Mouse (Mus musculus): Measurements from ENCODE around the gene Egln1. TPM values are rescaled to one million over a fixed set of nuclear protein-coding genes. Genes with fewer than 3 reads are reported as not detected.

Gene Egln1
- total RNA-seq, 2 experiments from 2014 or later, result 70.1 to 76.6 TPM

DNA sequence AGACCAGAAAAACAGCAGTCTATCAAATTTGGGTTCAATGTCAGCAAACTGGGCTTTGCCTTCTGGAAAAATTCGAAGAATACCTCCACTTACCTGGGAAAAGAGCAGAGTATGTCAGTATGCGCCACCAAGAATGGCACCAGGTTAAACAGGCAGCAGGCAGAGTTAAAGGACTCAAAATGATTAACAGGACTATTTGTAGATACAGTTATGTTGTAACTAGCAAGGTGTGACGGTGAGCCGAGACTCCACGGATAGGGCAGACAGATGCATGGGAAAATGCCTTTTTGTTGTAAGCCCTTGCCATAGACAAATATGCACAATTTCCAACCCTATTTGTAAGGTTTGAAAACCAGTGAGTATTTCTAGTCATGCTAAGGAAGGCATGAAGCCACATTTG is 35.1 kb downstream of the Egln1 start:
- intact Hi-C loops (cut with DNase I; ENCODE audit: low total_unique reads), result loop anchor here (5.0 kb wide), 1 partner anchor 33 kb away; the partner anchor contains the start of gene Egln1
- DNase-seq, result no peak

DNA sequence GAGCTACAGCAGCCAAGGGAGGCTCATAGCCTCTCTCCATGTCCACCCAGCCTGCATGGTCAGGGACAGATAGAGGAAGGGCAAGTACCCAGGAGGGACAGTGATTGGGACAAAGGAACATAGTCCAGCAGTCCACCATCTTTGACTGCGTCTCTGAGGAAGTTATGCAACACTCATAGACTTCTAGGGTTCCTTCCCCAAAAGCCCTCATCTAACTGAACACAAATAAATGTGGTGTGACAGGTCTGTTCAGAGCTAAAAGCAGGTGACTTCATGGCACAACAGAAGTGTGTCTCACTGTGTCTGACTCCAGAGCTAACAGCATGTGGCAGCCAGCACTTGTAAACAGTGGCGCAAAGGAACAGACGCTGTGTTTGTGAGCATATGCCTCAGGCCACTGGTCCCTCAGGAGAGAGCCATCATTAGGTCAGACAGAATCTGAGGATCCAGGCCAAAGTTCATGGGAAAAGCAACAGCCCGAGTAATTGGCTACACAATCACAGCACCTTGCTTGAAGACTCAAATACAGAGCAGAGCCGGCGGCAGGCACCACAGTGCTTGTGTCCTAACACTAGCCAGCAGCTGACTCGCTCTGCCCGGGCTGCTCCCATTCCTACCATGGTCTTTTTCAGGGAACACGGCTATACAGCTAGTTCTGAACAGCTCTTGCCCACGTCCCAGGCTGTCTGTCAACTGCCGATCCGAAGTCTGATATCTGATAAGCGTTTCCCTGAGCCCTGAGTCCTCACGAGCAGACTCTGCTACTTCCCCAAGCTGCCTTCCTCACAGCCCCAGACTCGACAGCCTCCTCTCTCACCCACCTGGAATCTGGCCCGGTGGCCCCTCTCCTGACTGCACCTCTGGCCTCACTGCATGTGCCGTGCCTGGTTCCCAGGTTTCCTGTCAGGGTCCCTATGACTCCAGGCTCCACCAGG is 36.9 kb downstream of the Egln1 start:
- DNase-seq, result no peak
- intact Hi-C loops (cut with DNase I; ENCODE audit: low total_unique reads), result loop anchor here (5.0 kb wide), 1 partner anchor 35 kb away; the partner anchor contains the start of gene Egln1

DNA sequence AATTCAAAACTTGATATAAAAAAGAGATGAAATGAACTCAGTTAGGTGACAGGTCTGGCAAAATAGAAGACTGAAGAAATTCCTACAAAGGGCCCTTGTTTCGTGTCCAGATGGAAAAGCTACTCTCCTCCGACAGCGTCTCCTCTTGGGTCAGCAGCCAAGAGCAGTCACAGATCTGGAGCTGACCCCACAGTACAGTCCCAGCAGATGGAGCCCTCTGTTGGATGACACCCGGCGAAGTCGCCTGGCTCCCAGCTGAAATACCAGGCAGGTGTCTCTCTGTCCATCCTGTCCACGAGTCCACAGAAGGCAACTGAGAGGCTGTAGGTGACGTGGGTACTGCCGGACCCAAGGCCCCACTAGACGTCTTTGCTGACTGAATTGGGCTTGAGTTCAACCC is 38.8 kb downstream of the Egln1 start:
- DNase-seq, result no peak
- intact Hi-C loops (cut with DNase I; ENCODE audit: low total_unique reads), result loop anchor here (5.0 kb wide), 1 partner anchor 37 kb away; the partner anchor contains the start of gene Egln1

DNA sequence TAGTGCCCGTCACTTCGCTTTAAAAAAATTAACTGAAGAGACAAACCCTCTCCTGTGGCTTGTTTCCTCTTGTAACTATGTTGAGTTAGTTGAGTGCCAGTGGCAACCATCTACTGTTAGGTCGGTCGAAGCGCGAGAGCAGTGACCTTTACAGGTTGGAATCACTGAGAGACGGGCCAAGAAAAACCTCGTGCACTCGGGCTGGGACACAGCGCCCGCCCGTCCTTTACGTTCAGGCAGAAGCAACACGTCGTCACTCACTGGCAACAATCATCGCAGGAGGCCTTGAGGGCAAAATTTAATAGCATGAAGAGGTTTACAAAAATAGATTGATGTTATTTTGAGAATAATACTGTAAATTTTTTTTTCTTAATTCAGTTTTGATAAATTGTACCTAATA is 39.2 kb downstream of the Egln1 start:
- no peak for DNase-seq

DNA sequence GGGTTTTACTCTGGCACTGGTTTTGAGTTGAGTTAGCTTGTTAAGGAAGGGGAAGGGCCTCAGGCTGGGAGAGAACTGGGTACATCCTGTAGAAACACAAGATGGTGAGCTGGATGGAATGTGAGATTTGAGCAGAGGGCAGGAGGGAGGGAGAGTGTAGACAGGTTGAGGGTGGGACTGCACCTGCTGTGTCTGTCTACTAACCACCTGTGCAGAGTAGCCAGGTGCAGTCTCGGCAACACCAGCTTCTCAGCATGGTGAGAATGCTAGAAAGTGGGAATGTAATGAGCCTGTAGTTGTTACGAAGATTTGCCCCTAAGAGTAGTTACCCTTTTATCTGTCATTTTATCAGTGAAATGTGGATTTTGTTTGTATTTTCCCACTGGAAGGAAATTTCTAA is 43.6 kb downstream of the Egln1 start:
- intact Hi-C loops (cut with DNase I; ENCODE audit: low total_unique reads), result no loop called here
- DNase-seq, result no peak

More for the DNA sequence above, 39.2 kb downstream of the Egln1 start:
- intact Hi-C loops (cut with DNase I; ENCODE audit: low total_unique reads), result loop anchor here (5.0 kb wide), 1 partner anchor 37 kb away; the partner anchor contains the start of gene Egln1

DNA sequence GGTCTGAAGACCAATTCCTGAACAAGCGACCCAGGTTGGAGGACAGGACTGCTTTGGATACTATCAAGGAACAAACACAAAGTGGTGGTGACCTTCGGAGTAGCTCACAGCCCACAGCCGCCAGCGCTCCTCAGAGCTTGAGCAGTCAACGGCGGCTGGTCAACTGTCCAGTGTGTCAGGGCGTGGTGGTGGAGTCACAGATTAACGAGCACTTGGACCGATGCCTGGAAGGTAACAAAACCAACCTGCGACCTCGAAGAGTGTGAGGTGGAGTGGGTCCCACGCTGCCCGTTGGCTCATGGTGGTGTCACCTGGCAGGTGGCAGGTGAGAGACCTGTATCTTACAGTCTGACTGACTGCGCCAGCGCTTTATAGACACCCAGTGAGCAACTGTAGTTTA is 45.9 kb downstream of the Egln1 start:
- no peak for DNase-seq
- intact Hi-C loops (cut with DNase I; ENCODE audit: low total_unique reads), result no loop called here

DNA sequence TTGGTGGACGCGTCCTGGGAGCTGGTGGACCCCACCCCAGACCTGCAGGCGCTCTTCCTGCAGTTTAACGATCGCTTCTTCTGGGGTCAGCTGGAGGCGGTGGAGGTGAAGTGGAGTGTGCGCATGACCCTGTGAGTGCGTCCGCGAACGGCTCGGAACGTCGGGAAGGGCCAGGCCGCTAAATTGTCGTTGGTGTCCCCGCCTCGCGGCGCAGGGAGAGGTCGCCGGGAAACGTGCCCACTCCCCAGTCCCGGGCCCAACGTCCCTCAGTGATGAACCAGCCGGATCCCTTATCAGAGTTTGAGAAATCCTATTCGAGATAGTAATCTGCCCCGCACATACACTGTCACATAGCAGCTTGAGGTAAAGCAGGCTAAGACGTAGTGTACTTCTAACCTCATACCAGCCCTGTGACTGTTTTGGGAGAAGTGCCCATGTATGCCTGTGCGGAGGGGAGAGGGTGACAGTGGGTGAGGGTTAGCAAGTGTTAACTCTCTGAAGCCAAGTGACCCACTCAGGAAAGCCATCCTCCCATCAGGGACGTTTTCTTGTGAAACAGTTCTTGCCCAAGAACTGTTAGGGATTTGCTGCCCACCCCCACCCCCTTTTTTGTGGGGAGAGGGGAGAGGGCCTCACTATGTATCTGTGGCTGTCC is 50.7 kb downstream of the Egln1 start:
- no peak for DNase-seq
- intact Hi-C loops (cut with DNase I; ENCODE audit: low total_unique reads), result loop anchor here (10.0 kb wide), 1 partner anchor 46 kb away; the partner anchor contains the start of gene Egln1

DNA sequence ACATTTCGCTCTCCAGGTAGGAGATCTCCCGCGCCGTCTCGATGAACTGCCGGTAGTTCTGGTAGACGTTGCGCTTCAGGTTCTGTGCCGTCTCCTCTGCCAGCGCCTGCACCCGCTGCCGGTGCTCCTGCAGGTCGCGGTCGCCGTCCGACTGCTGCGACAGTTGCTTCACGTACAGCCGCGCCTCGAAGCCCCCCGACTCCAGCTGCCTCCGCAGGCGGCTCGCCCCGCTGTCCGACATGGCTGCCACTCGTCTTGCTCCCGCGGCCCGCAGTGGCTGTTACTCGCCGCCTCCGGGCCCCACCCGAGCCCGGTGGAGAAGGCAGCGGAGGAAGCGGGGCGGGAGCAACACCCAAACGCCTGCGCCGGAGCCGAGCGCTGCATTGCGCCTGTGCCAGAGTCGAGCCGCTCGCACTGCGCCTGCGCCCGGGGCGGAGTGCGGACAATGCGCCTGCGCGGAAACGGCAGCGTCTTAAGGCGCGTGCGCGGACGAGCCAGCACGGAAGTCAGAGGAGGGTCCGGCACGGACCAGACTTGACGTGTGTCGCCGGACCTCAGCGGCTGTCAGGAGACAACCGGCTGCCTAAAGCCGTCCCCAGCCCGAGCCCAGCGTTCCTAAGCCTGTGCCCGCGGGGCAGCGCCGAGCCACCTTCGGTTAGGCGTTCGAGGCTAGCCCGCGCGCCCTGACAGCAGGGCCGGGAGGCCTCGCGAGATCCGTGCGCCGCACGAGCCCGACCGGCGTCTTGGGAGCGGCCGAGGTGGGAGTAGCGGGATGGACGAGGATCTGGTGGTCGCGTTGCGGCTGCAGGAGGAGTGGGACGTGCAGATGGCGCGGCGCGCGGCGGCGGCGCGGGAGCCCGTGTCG is 51.5 kb downstream of the Egln1 start, which contains the start of the genes Exoc8 and Sprtn:
TSS of gene Exoc8 (minus strand) at position 320 of the 865 bp plus-strand sequence.
TSS of gene Sprtn (plus strand) at position 501 of the 865 bp plus-strand sequence.
- intact Hi-C loops (cut with DNase I; ENCODE audit: low total_unique reads), result loop anchor here (10.0 kb wide), 1 partner anchor 47 kb away; the partner anchor contains the start of gene Egln1
- DNase-seq, result peak; percentile 96

DNA sequence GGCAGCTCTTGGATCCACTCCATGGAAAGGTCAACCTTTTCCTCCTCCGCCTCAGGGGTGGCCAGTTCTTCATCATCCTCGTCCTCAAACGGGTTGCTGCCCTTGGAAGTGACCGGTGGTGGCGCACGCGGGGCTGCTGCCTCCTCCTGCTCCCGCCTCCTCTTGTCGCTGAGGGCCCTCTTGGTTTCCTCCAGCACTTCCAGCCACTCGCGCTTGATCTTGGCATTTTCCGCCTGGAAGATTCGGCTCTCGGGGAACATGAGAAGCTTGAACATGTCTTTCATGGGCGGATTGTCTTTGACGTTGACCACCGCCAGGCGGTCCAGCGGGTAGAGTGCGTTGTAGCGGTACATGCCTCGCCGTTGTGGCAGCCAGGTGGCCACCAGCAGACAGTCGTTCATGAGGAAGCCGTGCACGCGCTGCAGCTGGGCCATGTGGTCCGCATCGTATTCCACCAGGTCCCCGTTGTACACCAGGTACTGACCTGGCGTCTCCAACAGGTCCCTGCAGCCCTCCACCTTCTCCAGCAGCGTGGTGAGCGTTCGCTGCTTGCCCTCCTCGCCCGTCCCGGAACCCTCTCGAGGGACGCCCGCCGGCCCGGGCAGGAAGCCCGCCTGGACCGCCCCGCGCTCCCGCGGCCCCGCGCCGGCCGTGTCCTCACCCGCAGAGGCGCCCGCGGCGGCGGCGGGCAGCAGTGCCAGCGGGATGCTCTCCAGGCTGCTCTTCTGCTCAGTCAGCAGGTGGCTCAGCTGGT is 52.3 kb downstream of the Egln1 start:
- intact Hi-C loops (cut with DNase I; ENCODE audit: low total_unique reads), result loop anchor here (10.0 kb wide), 1 partner anchor 48 kb away; the partner anchor contains the start of gene Egln1
- peak; percentile 86 for DNase-seq

DNA sequence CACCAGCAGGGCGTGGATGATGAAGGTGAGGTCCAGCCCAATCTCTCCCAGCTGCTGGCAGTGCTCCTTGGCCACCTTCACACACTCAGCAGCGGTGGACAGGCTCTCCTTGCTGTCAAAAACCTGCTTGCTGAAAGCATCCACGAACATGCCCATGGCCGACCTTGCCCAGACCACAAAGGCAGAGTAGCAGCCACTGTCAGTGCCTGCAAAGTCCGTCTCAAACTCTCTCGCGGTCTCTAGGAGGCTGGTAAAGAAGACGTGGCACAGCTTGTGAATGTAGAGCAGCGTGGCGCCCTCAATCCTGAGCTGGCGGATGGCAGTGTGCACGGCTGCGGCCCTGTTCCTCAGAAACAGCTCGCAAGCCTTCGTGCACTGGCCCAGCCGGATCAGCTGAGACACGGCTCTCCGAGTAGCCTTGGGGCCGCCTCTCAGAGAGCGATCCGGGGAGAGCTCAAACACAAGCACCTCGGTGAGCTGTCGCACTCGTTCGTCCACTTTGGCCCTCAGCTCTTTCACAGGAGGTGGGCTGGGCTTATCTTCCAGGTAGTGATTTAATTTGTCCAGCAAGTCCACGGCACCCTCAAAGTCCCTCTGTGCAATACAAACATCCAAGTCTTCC is 53.0 kb downstream of the Egln1 start:
- no peak for DNase-seq
- intact Hi-C loops (cut with DNase I; ENCODE audit: low total_unique reads), result loop anchor here (10.0 kb wide), 1 partner anchor 49 kb away; the partner anchor contains the start of gene Egln1

DNA sequence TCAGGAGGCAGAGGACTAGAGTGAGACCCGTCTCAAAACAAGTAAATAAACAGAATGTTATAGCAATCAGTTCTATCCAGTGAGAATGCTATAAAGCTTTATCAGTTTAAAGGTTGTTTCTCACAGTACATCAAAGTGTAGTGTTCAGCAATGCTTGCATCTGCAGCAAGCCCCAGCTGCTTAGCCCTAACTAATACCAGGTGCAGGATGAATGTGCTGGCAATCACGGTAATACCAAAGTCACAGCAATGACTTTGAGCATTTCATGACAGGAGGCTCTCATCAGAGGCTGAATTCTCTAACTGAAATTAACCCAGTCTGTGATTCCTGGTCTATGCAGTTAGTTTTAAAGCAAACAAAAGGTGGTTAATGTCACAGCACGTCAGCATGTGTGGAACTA is 56.5 kb downstream of the Egln1 start:
- intact Hi-C loops (cut with DNase I; ENCODE audit: low total_unique reads), result loop anchor here (10.0 kb wide), 1 partner anchor 52 kb away; the partner anchor contains the start of gene Egln1
- no peak for DNase-seq

DNA sequence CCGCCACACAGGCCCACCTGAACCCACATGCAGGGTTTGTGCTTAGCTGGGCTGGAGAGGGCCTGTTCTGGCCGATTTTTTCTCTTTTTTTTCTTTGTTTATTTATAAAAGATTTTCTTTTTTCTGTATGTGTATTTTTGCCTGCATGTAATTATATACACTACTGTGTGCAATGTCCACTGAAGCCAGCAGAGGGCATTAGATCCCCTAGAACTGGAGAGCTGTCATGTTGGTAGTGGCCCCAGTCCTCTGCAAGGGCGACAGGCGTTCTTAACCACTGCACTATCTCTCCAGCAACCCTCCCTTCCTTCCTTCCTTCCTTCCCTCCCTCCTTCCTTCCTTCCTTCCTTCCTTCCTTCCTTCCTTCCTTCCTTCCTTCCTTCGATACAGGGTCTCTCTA is 60.7 kb downstream of the Egln1 start:
- intact Hi-C loops (cut with DNase I; ENCODE audit: low total_unique reads), result no loop called here
- DNase-seq, result no peak

DNA sequence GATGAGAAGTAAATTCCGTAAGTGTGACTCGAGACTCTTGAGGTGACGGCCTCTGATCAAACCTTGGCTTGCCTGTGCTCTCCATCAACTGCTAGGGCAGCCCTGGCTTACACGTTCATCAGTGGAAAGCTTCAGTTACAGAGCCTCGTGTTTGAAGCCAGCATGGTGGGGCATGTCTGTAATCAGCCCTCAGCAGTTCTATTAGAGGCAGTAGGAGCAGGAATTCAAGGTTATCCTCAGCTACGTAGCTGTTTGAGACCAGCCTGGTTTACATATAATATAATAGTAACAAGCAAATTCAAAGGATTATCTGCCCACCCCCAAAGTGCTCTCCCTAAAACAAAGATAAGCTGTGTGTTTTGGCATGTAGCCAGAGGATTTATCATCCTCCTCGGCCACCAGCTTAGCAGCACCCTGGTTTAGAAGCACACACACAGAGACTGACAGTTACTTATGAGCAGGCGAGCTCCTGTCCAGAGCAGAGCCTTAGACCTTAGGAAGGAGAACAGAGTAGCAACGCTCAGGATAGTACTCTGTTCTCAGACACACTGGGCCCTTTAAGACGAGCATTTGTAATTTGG is 70.1 kb downstream of the Egln1 start:
- DNase-seq, result no peak
- intact Hi-C loops (cut with DNase I; ENCODE audit: low total_unique reads), result no loop called here

DNA sequence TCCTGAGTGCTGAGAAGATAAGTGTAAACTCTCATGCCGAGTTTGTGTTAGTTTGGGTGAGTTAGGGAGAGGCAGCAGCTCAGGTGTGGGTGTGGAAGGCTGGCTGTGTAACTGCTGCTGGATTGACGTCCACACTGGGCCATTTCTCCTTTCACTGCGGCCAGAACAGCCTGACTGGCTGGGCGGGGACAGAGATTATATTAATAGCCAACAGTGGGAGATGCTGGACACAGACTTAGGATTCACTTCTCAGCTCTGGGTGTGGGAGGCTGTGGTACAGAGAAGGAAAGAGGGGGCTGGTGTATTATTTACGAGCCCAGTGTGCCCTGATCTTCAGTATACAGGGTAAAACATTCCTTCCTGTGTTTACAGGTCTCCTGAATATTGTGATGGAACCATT is 71.0 kb downstream of the Egln1 start:
- no peak for DNase-seq
- intact Hi-C loops (cut with DNase I; ENCODE audit: low total_unique reads), result no loop called here

DNA sequence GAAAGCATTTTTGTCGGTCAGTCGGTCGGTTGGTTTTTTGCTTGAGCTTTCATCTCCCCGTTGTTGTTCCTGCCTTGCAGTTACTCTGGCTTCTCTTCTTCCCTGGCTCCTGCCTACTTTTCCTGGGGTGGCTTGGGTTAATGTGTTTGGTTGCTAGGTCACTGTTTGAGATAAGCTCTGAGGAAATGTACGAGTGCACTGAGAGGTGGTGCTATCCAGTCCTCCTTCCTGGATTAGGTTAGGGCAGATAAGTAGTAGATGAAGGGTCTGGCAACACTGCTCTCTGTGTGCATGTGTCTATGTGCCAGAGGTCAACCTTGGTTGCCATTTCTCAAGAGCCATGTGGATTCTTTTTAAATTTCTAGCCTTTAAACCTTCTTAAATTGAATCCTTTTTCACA is 76.4 kb downstream of the Egln1 start:
- DNase-seq, result no peak
- intact Hi-C loops (cut with DNase I; ENCODE audit: low total_unique reads), result no loop called here

DNA sequence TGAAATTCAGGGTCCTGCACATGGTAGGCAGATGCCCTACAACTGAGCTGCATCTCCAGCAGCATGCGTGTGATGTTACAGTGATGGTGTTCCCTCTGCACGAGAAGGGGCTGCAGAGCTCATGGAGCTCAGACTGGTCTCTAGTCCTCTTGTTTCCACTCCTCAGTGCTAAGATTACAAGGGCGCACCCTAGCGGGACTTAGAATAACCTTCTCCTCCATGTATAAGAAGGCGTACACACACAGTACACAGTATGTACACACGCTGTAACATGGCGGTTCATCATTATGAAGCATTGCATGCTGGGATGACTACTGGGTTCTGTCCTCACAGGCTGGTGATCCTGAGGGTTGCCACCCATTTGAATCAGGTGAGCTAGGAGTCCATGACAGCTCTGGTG is 77.0 kb downstream of the Egln1 start:
- intact Hi-C loops (cut with DNase I; ENCODE audit: low total_unique reads), result no loop called here
- no peak for DNase-seq

DNA sequence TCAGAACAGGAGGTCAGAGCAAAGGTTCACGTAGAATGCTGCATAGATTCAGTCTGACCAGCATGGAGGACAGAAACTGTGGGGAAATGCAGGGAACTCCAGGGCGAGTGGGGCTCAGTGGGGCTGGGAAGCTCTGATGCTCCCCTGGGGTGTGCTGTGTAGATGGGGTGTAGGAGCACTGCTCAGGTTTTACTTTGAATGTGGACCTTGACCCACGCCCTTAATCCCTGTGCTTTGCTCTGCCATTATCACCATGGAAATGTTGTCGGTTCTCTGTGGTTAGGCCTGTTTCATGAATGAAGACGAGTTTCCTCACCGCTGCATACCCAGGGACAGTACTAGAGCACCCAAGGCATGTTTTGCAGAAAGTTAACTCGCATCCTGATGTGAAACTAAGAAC is 77.7 kb downstream of the Egln1 start:
- intact Hi-C loops (cut with DNase I; ENCODE audit: low total_unique reads), result no loop called here

DNA sequence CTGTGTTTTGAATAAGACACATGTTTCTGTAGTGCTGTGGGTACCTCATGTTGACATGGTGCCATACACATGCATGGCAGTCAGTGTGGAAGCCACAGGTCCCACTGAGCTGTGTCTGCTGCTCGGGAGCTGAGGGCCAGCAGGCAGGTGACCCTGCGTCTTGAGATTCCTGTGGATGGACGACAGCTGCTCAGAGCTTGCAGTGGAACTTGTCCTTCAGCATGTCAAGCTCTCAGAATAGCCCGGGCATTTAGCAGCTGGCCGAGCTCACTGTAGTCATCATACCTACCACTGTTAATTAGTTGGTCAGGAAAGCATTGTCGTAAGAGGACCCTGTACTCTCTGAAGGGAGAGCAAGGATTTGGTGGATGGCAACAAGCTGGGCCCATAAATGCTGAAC is 79.4 kb downstream of the Egln1 start:
- intact Hi-C loops (cut with DNase I; ENCODE audit: low total_unique reads), result no loop called here
- peak; percentile 10 for DNase-seq

More for the DNA sequence above, 77.7 kb downstream of the Egln1 start:
- no peak for DNase-seq
